Mouse (Mus musculus): ENCODE data around the gene Prpf6. TPM values are rescaled to one million over a fixed set of nuclear protein-coding genes. Genes with fewer than 3 reads are reported as not detected.

Prpf6 gene
- total and polyA plus RNA-seq, 3 experiments: 58.7 to 69.4 TPM; not detected in 1

DNA sequence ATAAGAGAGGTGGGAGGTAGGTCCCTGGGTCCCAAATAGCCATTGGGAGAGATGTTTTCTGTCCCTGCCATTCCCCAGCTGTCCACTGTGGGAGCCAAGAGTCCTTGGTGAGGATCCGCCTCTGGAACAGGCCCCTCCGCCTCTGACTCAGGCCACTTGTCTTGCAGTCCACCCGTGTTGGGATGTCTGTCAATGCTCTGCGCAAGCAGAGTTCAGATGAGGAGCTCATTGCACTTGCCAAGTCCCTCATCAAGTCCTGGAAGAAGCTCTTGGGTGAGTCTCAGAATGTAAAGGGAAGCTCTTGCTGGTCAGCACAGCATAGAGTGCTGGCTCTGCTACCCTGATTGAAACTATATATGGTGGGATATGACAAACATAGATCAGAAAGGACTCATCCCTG is 91.7 kb downstream of the Prpf6 start:
- Histone ChIP-seq H3K9ac (ENCODE audit: control insufficient read depth, low read depth, low read length, poor library complexity, severe bottlenecking) (no peak overlapping the region), H3K4me1 (ENCODE audit: control insufficient read depth in 1 of 2, insufficient read depth in 2 of 2, low read length in 2 of 2) (peaks cover 6 to 28% of the 10 kb centered on the region in 2 experiments), H3K79me2 (ENCODE audit: control insufficient read depth, insufficient read depth, low read length, poor library complexity) (peaks cover 6% of the 10 kb centered on the region; the same call in 1 of the 2 replicates), H3K9me3 (replicated peaks; ENCODE audit: insufficient read depth, low read length) (no peaks in the 10 kb centered on the region), H3K27ac (ENCODE audit: control insufficient read depth, low read depth, low read length) (no peak overlapping the region), H3K36me3 (ENCODE audit: control insufficient read depth in 1 of 2, insufficient read depth in 2 of 2, low read length in 2 of 2) (peaks cover 0 to 24% of the 10 kb centered on the region in 2 experiments; a peak in 2 of 4 replicates), H3K27me3 (ENCODE audit: control insufficient read depth in 1 of 2, insufficient read depth in 2 of 2, low read length in 2 of 2) (no peaks in the 10 kb centered on the region), H3K4me3 (ENCODE audit: control insufficient read depth in 1 of 2, insufficient read depth in 1 of 2, low read depth in 2 of 2, low read length in 2 of 2) (no peak overlapping the region)
- TF ChIP-seq GATA1 (IDR thresholded peaks at IDR 0.05; ENCODE audit: low read depth, low read length) (no peak), TCF12 (IDR thresholded peaks at IDR 0.05; ENCODE audit: low read depth, low read length) (no peak), MAX (IDR thresholded peaks at IDR 0.05; ENCODE audit: low read length) (no peak), ZC3H11A (IDR thresholded peaks at IDR 0.05; ENCODE audit: low read depth, low read length) (no peak), ZMIZ1 (IDR thresholded peaks at IDR 0.05; ENCODE audit: low read depth, low read length) (no peak), MXI1 (IDR thresholded peaks at IDR 0.05; ENCODE audit: low read depth, low read length) (no peak)
- DNase-seq (ENCODE audit: low read depth, low spot score): no peak

GRCm38 (mm10) chr2:181684713-181685112 is 93.0 kb downstream of the Prpf6 start:
- Histone ChIP-seq H3K79me2 (ENCODE audit: control insufficient read depth, insufficient read depth, low read length, poor library complexity) (peaks cover 6% of the 10 kb centered on the region; the same call in 1 of the 2 replicates), H3K4me1 (ENCODE audit: control insufficient read depth in 1 of 2, insufficient read depth in 2 of 2, low read length in 2 of 2) (peaks cover 6 to 22% of the 10 kb centered on the region in 2 experiments), H3K9me3 (replicated peaks; ENCODE audit: insufficient read depth, low read length) (no peaks in the 10 kb centered on the region), H3K27ac (ENCODE audit: control insufficient read depth, low read depth, low read length) (peak overlapping the region; percentile 60), H3K27me3 (ENCODE audit: control insufficient read depth in 1 of 2, insufficient read depth in 2 of 2, low read length in 2 of 2) (no peaks in the 10 kb centered on the region), H3K9ac (ENCODE audit: control insufficient read depth, low read depth, low read length, poor library complexity, severe bottlenecking) (no peak overlapping the region), H3K4me3 (ENCODE audit: control insufficient read depth in 1 of 2, insufficient read depth in 1 of 2, low read depth in 2 of 2, low read length in 2 of 2) (no peak overlapping the region), H3K36me3 (ENCODE audit: control insufficient read depth in 1 of 2, insufficient read depth in 2 of 2, low read length in 2 of 2) (peaks cover 0 to 20% of the 10 kb centered on the region in 2 experiments; a peak in 2 of 4 replicates)
- DNase-seq (ENCODE audit: low read depth, low spot score): peak; percentile 93
- 0 out of 2 replicates have a peak, but pooled peaks have one; percentile 24 for TF ChIP-seq MYC (IDR thresholded peaks at IDR 0.05; ENCODE audit: low read depth, low read length)
- peak; percentile 53; the same call in 1 of the 2 replicates for TF ChIP-seq HCFC1 (IDR thresholded peaks at IDR 0.05; ENCODE audit: low read depth, low read length)
- TF ChIP-seq MAFK (IDR thresholded peaks at IDR 0.05; ENCODE audit: borderline replicate concordance, low read depth, low read length): no peak
- TF ChIP-seq GABPA (IDR thresholded peaks at IDR 0.05; ENCODE audit: low read depth, low read length): no peak
- no peak for TF ChIP-seq POLR2AphosphoS5 (IDR thresholded peaks at IDR 0.05; ENCODE audit: borderline replicate concordance, low read depth, low read length)
- no peak for TF ChIP-seq E2F4 (IDR thresholded peaks at IDR 0.05; ENCODE audit: borderline replicate concordance, low read depth, low read length)
- TF ChIP-seq MYB (IDR thresholded peaks at IDR 0.05; ENCODE audit: low read depth, low read length): no peak
- no peak for TF ChIP-seq ZC3H11A (IDR thresholded peaks at IDR 0.05; ENCODE audit: low read depth, low read length)
- peak; percentile 72 for TF ChIP-seq TAL1 (IDR thresholded peaks at IDR 0.05; ENCODE audit: low read length)
- peak; percentile 60; the same call in 1 of the 2 replicates for TF ChIP-seq RCOR1 (IDR thresholded peaks at IDR 0.05; ENCODE audit: low read depth, low read length)
- TF ChIP-seq ZKSCAN1 (IDR thresholded peaks at IDR 0.05; ENCODE audit: low read depth, low read length): no peak
- 0 out of 2 replicates have a peak, but pooled peaks have one; percentile 6 for TF ChIP-seq MAZ (IDR thresholded peaks at IDR 0.05; ENCODE audit: low read depth, low read length)
- TF ChIP-seq USF2 (IDR thresholded peaks at IDR 0.05; ENCODE audit: borderline replicate concordance in 1 of 2, insufficient read depth in 1 of 2, low read depth in 1 of 2, low read length in 2 of 2): no peak
- no peak for TF ChIP-seq UBTF (IDR thresholded peaks at IDR 0.05; ENCODE audit: borderline replicate concordance, insufficient read depth, low read depth, low read length)
- peak; percentile 56; the same call in 1 of the 2 replicates for TF ChIP-seq ELF1 (IDR thresholded peaks at IDR 0.05; ENCODE audit: low read depth, low read length)
- TF ChIP-seq MEF2A (IDR thresholded peaks at IDR 0.05; ENCODE audit: extremely low read depth, insufficient replicate concordance, low read depth, low read length, poor library complexity, severe bottlenecking): no peak
- TF ChIP-seq EP300 (IDR thresholded peaks at IDR 0.05; ENCODE audit: low read depth in 1 of 2, low read length in 2 of 2): peak; percentile 78
- no peak for TF ChIP-seq ZNF384 (IDR thresholded peaks at IDR 0.05; ENCODE audit: low read depth, low read length)
- no peak for TF ChIP-seq RAD21 (IDR thresholded peaks at IDR 0.05; ENCODE audit: low read depth, low read length)
- no peak for TF ChIP-seq USF1 (IDR thresholded peaks at IDR 0.05; ENCODE audit: low read depth, low read length)
- TF ChIP-seq CHD2 (IDR thresholded peaks at IDR 0.05; ENCODE audit: low read length): no peak
- no peak for TF ChIP-seq SMC3 (IDR thresholded peaks at IDR 0.05; ENCODE audit: low read depth, low read length)
- TF ChIP-seq CTCF (IDR thresholded peaks at IDR 0.05 in 2 of 3, conservative IDR thresholded peaks at IDR 0.05 in 1 of 3; ENCODE audit: control insufficient read depth in 1 of 3, insufficient read depth in 1 of 3, low read depth in 2 of 3, low read length in 3 of 3, poor library complexity in 1 of 3, severe bottlenecking in 1 of 3): no peak
- TF ChIP-seq CHD1 (IDR thresholded peaks at IDR 0.05; ENCODE audit: low read depth, low read length): no peak
- TF ChIP-seq JUND (IDR thresholded peaks at IDR 0.05; ENCODE audit: low read depth, low read length): no peak
- TF ChIP-seq POLR2AphosphoS2 (IDR thresholded peaks at IDR 0.05; ENCODE audit: low read length): peak; percentile 73; the same call in 1 of the 2 replicates
- peak; percentile 95 for TF ChIP-seq GATA1 (IDR thresholded peaks at IDR 0.05; ENCODE audit: low read depth, low read length)
- peak; percentile 80 for TF ChIP-seq TCF12 (IDR thresholded peaks at IDR 0.05; ENCODE audit: low read depth, low read length)
